Mouse (Mus musculus) frontal cortex, postnatal 25 days (tissue): ENCODE data around the gene St3gal3.

Source experiments
- DNase-seq, 2 experiments: peaks; one replicate each; pipeline ENCODE4 v3.0.0; 2022; ENCODE audit warnings: low spot score in 2 of 2

Gene St3gal3

GRCm38 (mm10) chr4:118089939-118090338 is 44.8 kb downstream of the St3gal3 start:
- DNase-seq, result no peak

DNA sequence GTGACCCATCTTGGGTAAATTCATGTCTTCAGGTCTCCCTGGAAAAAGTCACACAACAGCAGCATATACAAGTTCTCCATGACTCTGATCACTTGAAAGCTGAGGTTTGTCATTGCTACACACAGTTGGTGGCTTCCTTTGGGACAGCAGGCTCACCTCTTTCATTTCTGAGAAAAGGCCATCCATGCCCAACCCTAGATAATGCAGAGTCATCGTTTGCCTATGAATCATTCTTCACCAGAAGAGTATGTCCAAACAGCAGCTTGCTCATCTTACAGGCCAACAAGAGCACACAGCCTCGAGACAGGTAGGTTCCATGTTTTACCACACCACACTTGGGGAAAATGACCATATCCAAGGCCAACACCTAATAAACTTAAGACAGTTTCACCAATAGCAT is 45.9 kb downstream of the St3gal3 start:
- DNase-seq, result no peak

GRCm38 (mm10) chr4:118085025-118085424 is 49.7 kb downstream of the St3gal3 start:
- no peak for DNase-seq

DNA sequence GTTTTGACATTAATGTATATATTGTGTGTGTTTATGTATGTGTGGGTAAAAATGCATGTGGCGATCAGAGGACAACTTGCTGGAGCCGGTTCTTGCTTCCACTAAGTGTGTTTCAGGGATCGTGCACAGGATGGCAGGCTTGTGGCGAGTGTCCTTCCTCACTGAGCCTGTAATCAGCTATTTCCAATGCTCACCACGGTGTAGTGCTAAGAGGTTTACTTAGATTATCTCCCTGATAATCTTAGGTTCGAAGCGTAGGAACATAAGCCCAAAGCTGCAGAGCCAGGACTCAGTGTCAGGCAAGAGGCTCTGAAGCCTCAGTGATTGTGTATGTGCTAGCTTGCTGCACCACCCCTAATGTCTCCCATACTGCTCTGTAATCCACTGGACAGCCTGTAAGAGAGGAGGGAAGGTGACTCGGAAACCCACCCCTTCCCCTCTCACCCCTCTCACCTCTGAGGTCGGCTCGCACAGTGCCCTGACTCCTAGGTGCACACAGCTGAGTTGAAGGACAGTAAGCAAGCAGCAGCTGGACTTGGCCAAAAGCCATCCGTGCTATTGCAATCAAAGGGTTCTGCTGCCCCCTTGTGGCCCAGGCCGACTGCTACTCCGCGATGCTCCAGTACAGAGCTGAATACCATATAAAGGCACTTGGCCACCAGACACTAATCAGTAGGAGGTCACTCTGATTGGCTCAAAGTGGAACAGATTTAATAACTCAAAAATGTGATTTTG is 51.3 kb downstream of the St3gal3 start:
- peak; percentile 92 to 94 for DNase-seq

DNA sequence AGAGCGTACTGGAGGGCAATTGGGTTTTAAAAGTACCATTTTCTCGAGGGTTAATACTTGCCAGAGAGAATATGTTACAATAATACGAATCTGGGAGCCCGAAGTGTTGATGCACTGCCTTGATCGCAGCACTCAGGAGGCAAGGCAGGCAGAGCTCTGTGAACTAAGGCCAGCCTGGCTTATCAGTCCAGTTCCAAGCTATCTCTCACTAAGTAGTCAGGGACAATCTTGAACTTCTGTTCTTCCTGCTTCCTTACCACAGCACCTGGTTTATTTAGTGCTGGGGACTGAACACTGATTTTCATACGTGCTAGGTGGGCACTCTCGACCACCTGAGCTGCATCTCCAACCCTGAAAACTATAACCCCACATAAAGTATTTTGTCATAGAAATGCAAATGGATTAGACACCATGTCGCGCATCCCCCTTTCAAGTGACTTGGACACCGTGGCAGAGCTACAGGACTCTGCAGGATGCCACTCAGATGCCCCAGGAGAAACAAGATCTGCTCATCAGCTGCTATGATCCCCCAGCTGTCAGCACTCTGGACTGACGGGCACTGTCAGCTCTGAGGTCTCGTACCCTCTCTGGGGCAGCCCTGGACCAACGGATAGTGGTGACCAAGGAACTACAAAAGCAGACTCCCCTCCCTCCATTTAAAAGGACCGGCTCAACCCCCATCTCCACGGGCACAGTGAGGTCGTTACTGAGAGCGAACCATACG is 52.9 kb downstream of the St3gal3 start:
- DNase-seq, result no peak

DNA sequence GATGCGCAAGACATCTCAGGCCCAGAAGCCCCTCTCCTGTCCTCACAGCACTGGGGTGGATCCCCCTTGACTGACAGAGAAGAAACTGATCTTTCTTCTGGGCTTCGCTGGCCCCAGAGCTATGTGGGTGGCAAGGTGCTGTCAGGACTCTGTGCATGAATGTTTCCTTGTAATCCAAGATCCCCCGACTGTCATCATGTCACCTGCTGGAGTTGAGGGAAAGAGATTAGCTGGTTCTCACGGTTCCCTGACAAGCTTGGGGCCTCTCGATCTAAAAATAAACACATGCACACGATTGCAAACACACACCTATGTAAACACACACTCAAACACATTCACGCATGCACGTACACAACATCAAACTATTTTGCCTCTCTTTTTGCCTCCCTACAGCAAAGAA is 54.2 kb downstream of the St3gal3 start:
- no peak for DNase-seq

DNA sequence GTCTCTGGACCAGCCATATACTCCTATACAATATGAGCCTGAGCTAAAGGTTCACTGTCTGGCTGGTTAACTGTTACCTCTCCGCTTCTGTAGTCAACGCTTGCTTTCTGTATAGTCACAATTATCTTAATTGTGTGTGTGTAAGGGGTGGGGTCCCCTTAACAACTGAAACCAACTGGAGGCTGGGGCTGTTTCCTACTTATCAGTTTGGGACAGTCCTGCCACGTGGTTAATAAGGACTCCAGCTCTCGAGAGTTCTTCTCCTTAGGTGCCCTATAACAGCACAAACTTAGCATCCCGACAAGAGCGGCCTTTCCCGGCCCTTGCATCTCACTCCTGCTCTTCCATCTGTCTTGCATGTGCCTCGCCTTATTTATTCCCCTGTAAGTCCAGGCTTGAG is 55.5 kb downstream of the St3gal3 start:
- DNase-seq, result no peak

DNA sequence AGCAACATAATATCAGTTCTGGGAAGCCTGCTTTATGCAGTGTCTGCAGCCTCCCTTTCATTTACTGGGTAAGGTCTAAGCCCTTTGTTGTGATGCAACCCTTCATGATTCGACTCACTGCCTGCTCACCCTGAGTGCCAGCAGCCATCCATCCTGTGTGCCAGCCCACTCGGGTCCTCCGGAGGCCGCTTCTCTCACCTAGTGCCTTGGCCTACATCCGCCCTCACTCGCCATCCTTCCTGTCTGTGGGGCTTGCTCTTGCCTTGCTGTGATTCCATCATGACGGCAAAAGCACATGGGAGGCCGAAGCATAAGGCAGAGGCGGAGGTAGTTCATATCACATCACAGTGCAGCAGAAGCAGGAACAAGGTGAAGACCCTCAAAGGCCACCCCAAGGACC is 56.1 kb downstream of the St3gal3 start:
- no peak for DNase-seq

DNA sequence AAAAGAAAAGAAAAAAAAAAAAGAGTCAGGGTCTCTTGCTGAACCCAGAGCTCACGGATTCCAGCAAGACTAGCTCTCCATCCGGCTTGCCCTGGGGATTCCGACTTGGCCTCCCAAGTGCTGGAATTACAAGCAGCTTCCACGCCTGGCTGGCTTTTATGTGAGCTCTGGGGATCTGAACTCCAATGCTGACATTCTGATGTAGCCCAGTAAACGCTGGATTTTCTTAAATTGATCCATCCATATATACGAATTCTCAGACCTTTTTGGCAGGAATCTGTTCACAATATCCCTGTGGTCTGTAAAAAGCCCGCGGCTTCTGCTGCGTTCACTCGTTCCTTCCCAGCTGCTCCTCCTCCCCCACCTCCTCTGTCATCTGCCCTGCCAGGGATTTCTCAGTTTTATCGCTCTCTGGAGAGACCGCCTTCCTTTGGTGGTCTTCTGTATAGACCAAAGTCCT is 57.4 kb downstream of the St3gal3 start:
- DNase-seq, result no peak

GRCm38 (mm10) chr4:118076648-118077047 is 58.1 kb downstream of the St3gal3 start:
- DNase-seq, result no peak

- DNase-seq, result no peak
These were observed 59.4 kb downstream of the St3gal3 start for GRCm38 (mm10) chr4:118075343-118075742.

DNA sequence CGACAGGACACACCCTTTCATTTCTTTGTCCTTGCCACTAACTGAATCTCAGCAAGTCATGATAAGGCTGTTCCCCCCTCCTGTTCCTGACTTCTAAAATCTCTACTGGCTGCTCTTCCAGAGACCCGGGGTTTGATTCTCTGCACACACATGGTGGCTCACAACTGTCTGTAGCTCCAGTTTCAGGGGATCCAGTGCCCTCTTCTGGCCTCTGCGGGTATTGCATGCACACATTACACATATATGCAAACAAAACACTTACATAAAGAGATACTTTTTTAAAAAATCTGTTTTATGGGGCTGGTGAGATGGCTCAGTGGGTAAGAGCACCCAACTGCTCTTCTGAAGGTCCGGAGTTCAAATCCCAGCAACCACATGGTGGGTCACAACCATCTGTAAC is 60.5 kb downstream of the St3gal3 start:
- no peak for DNase-seq

- no peak for DNase-seq
These were observed 61.6 kb downstream of the St3gal3 start for GRCm38 (mm10) chr4:118073128-118073527.

GRCm38 (mm10) chr4:118071891-118072290 is 62.8 kb downstream of the St3gal3 start:
- no peak for DNase-seq

DNA sequence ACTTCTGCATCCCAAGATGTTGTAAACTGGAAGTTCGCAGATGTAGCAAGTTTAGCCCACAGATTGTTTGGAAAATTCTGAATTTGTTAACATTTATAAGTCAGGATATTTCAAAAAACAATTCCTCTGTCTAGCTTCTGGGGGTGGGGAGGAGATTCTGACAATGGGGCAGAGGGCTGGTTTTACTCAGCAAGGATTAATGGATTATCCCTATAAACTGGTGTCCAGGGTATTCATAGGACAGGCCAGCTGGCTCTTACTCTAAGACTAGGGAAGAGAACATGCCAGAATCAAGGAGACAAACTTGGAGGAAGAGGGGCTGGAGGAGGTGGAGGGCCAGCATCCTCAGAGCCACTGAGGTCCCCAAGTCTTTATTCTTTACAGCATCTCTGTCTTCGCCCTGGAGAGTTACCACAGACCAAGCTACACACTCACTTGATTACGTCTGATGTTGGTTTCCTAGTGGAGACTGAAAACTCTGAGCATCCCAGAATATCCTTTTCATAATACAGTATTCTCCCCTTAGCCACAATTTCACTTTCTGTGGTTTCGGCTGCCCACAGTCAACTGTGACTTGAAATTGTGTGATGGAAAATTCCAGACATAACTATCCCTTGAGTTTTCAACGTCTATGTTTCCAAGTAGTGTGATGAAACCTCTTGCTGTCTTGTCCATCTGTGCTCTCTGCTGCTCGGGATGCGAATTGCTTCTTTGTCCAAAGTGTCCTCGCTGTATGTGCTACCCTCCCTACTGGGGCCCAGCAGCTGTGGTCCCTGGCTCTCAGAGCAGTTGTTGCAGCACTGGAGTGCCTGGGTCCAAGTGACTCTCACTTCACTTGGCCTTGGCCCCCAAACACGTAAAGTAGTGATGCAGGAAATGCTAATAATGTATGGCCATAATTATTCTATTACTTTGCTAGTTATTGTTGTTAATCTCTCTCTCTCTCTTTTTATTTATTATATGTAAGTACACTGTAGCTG is 64.2 kb downstream of the St3gal3 start:
- no peak for DNase-seq

DNA sequence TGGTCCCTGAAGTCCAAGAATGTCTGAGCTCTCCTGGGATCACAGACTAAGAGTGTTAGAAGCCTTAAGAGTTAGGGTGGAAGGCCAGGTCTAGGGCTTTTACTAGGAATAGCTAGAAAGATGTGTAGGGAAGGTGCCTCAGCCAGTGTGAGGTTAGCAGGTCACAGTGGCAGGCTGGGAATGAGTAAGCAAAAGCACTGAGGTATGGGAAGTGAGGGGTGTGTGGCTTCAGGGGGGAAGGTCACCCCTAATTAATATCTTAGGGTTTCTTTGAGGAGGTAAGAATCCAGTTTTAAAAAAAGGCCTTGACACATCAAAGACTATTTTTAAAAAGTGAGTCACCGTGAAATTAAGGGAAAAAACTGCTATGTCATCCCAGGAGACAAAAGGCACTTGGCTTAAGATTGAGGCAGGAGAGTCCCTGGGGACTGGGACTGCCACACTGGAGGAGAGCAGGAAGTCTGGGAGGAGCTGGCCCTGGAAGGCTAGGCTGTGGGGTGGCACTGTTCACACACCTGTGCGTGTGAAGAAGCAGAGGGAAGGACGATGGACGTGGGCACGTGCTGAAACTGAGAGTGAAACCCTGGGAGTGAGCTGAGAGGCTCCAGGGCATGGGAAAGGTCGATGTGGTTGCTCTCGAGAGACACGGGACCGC is 72.8 kb downstream of the St3gal3 start:
- no peak for DNase-seq

GRCm38 (mm10) chr4:118060915-118061530 is 73.7 kb downstream of the St3gal3 start:
- no peak for DNase-seq

GRCm38 (mm10) chr4:118059816-118060475 is 74.8 kb downstream of the St3gal3 start:
- DNase-seq, result no peak

DNA sequence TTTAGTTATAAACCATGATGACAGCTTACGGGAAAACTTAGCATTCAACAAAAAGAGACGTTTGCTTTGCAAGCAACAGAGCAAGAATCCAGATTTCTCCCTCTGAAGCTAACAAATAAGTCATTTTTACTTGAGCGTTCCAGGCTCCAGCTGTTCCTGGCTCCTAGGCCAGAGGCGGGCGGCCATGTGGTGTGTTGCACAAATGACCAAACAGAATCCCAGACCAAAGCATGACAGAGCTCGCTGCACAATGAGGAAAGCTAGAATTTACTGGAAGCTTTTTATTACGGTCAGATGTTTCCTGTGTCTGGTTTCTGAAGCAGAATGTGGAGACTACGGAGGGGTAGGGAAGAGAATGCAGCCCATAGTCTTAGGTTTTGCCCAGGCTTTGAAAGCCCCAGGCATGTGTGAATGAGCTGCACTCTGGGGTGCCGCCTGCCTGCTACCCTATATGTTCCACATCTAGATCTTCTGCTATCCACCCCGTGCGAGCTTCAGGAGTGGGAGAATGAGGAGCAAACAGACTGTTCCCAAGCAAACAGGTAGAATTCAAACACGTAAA is 76.5 kb downstream of the St3gal3 start:
- DNase-seq, result no peak

DNA sequence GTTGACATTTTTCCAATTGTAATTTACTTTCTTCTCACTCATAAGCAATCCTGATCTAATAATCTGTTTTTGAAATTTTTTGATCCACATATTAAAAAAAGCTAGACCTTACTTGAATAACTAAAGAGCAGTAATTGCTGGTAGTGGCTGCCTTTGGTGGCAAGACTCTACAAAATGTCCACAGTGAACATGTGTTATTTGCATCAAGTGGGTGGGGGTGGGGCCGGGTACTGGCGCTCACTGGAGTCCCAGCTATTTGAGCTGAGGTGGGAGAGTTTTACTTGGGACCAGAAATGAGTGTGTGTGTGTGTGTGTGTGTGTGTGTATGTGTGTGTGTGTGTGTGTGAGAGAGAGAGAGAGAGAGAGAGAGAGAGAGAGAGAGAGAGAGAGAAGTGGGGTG is 77.6 kb downstream of the St3gal3 start:
- DNase-seq, result no peak
